In genomic region chr7:44553196-44553764, GRCm38 (mm10) we compare ENCODE assay signal across 8 mouse cellular contexts. TPM values are rescaled to one million over a fixed set of nuclear protein-coding genes. Genes with fewer than 3 reads are reported as not detected.
DNase-seq lines count a peak whose midpoint lies in the region; ATAC-seq and TF ChIP-seq lines count a peak whose summit lies in the region.

No protein-coding gene starts in this region.

- peak overlapping the region; percentile 76 for H3K4me2 ChIP-seq in liver, embryonic 11.5 days

- peaks cover 27% of the 10 kb centered on the region for H3K36me3 ChIP-seq in liver, embryonic 11.5 days (ENCODE audit: control insufficient read depth, insufficient read depth, low read length)
- peaks cover 18% of the 10 kb centered on the region for H3K36me3 ChIP-seq in splenic B cell, adult 2 months (ENCODE audit: control insufficient read depth, insufficient read depth, low read length, poor library complexity, severe bottlenecking)

- intact Hi-C loops in gastrocnemius, postnatal 36 days (cut with DNase I), result loop anchor here (5.0 kb wide), 1 partner anchor 56 kb away; the partner anchor contains the start of genes Emc10 and Fam71e1

- TF ChIP-seq POLR2A in cortical plate, adult 2 months (IDR thresholded peaks at IDR 0.05; ENCODE audit: extremely low read depth, insufficient read depth, low read length), result no peak

- peak overlapping the region; percentile 37 for H3K4me3 ChIP-seq in cortical plate, adult 2 months (ENCODE audit: insufficient read depth, low read length)
- peak overlapping the region; percentile 69 for H3K4me3 ChIP-seq in liver, embryonic 11.5 days (ENCODE audit: low read depth, low read length)

- no peaks in the 10 kb centered on the region for H3K27me3 ChIP-seq in liver, embryonic 11.5 days (replicated peaks; ENCODE audit: control insufficient read depth, insufficient read depth, low read length)
- H3K27me3 ChIP-seq in splenic B cell, adult 2 months (ENCODE audit: control insufficient read depth, insufficient read depth, low read length, poor library complexity, severe bottlenecking), result no peaks in the 10 kb centered on the region

- H3K27ac ChIP-seq in cortical plate, adult 2 months (ENCODE audit: insufficient read depth, low read length), result peak overlapping the region; percentile 51; the same call in 1 of the 2 replicates
- H3K27ac ChIP-seq in liver, embryonic 11.5 days (ENCODE audit: low read depth, low read length), result peak overlapping the region; percentile 97

- no peaks in the 10 kb centered on the region for H3K9me3 ChIP-seq in liver, embryonic 11.5 days (ENCODE audit: control insufficient read depth, low read length)

- ATAC-seq in frontal cortex, adult (ENCODE audit: low TSS enrichment), result 0 out of 2 replicates have a peak, but pooled peaks have one; percentile 15
- ATAC-seq in liver, embryonic 11.5 days (replicated peaks; ENCODE audit: low FRiP score), result peak; percentile 74
- peak; percentile 28; the same call in 1 of the 2 replicates for ATAC-seq in monocyte, adult 5-6 weeks (replicated peaks; ENCODE audit: insufficient number of reproducible peaks, low FRiP score, low TSS enrichment, poor library complexity, severe bottlenecking)

- 0 out of 2 replicates have a peak, but pooled peaks cover 1% of the 10 kb centered on the region for H3K4me1 ChIP-seq in cortical plate, adult 2 months (ENCODE audit: control insufficient read depth, insufficient read depth, low read length)
- peaks cover 12% of the 10 kb centered on the region; the same call in 1 of the 2 replicates for H3K4me1 ChIP-seq in liver, embryonic 11.5 days (replicated peaks; ENCODE audit: control insufficient read depth, insufficient read depth, low read length)

- no peak for DNase-seq in frontal cortex, postnatal 25 days (ENCODE audit: low spot score in 2 of 2)
- DNase-seq in gastrocnemius, postnatal 36 days, result peak; percentile 71 to 72
- DNase-seq in kidney, adult 11 months, result peak; percentile 55
- peak; percentile 83 for DNase-seq in liver, embryonic 11.5 days (ENCODE audit: low spot score)
- DNase-seq in splenic B cell, adult 2 months (ENCODE audit: low read depth, low spot score), result peak; percentile 90

- peak overlapping the region; percentile 77 for H3K9ac ChIP-seq in liver, embryonic 11.5 days (ENCODE audit: low read depth, low read length)

- WGBS in liver, embryonic 11.5 days, result under 1% methylated on average over 31 of the region's 32 CpGs

- no peak for TF ChIP-seq CTCF in cortical plate, adult 2 months (IDR thresholded peaks at IDR 0.05; ENCODE audit: extremely low read depth, insufficient read depth, low read length)

RNA-seq across cellular contexts. Expression of gene Nr1h2, which starts 0.5 kb away (rescaled TPM):
- polyA plus RNA-seq in cortical plate, adult 2 months (2012; rRNA removed), result 89.5 and 89.6 TPM in 2 replicates
- 10 to 100 TPM; 28.9 to 31.1 TPM for total RNA-seq in gastrocnemius, postnatal 36 days (2021)
- 65.6 and 69.2 TPM in 2 replicates for polyA plus RNA-seq in liver, embryonic 11.5 days (2014; fragmentation: Nextera tagmentation; extraction: Ambion mirVana)
- total RNA-seq in monocyte, adult 5-6 weeks (2017), result 140 to 243 TPM (median 153 TPM) in 3 replicates

RNA-seq across cellular contexts. Expression of gene Pold1, which starts 4.6 kb away (rescaled TPM):
- 11.1 and 11.6 TPM in 2 replicates for polyA plus RNA-seq in cortical plate, adult 2 months (2012; rRNA removed)
- 1 to 10 TPM; 5.6 to 6.7 TPM for total RNA-seq in gastrocnemius, postnatal 36 days (2021)
- 119 and 128 TPM in 2 replicates for polyA plus RNA-seq in liver, embryonic 11.5 days (2014; fragmentation: Nextera tagmentation; extraction: Ambion mirVana)
- 16.1 to 42.8 TPM (median 23.8 TPM) in 3 replicates for total RNA-seq in monocyte, adult 5-6 weeks (2017)

RNA-seq across cellular contexts. Expression of gene Napsa, which starts 18.9 kb away (rescaled TPM):
- polyA plus RNA-seq in cortical plate, adult 2 months (2012; rRNA removed), result 0.26 and 0.61 TPM in 2 replicates
- total RNA-seq in gastrocnemius, postnatal 36 days (2021), result under 1 TPM; 0.30 to 0.54 TPM
- 1.4 and 2.1 TPM in 2 replicates for polyA plus RNA-seq in liver, embryonic 11.5 days (2014; fragmentation: Nextera tagmentation; extraction: Ambion mirVana)
- total RNA-seq in monocyte, adult 5-6 weeks (2017), result 162 to 248 TPM (median 207 TPM) in 3 replicates

RNA-seq across cellular contexts. Expression of gene Spib, which starts 21.4 kb away (rescaled TPM):
- 0.08 and 0.27 TPM in 2 replicates for polyA plus RNA-seq in cortical plate, adult 2 months (2012; rRNA removed)
- not detected for total RNA-seq in gastrocnemius, postnatal 36 days (2021)
- polyA plus RNA-seq in liver, embryonic 11.5 days (2014; fragmentation: Nextera tagmentation; extraction: Ambion mirVana), result 0.05 TPM in 1 of 2 replicates, not detected in the other
- 11.0 to 17.1 TPM (median 14.5 TPM) in 3 replicates for total RNA-seq in monocyte, adult 5-6 weeks (2017)

RNA-seq across cellular contexts. Expression of gene Mybpc2, which starts 28.8 kb away (rescaled TPM):
- polyA plus RNA-seq in cortical plate, adult 2 months (2012; rRNA removed), result 0.04 and 0.06 TPM in 2 replicates
- 1,000 to 10,000 TPM; 4,354 to 5,208 TPM for total RNA-seq in gastrocnemius, postnatal 36 days (2021)
- not detected in 2 replicates for polyA plus RNA-seq in liver, embryonic 11.5 days (2014; fragmentation: Nextera tagmentation; extraction: Ambion mirVana)
- total RNA-seq in monocyte, adult 5-6 weeks (2017), result 10.7 TPM in 1 of 3 replicates, not detected in the others

Comparison
In these comparisons a context has a peak if more than half of its experiments do, and no peak if none do; other contexts are left out.
1. ATAC-seq: peak in every context shown above with its lines; median percentile 74 in liver, embryonic 11.5 days; 28 in monocyte, adult 5-6 weeks; 15 in frontal cortex, adult.
2. DNase-seq: peak in gastrocnemius, postnatal 36 days (2 of 2), kidney, adult 11 months (single experiment), liver, embryonic 11.5 days (single experiment) and splenic B cell, adult 2 months (single experiment); none in frontal cortex, postnatal 25 days (0 of 2).
3. RNA of gene Napsa, which starts 18.9 kb away (total RNA-seq): 162 to 248 TPM in monocyte, adult 5-6 weeks; 0.30 to 0.54 TPM in gastrocnemius, postnatal 36 days; every median in the first group is over 100 times any median in the second.